Mouse (Mus musculus) C2C12 (cell line): ENCODE measurements around the gene Mrpl43.

Experiments used
- CEBPB ChIP-seq: IDR thresholded peaks from one replicate; pipeline ENCODE4 v1.6.1; 2011; ENCODE audit warnings: low read depth, mild to moderate bottlenecking, control low read depth, moderate library complexity
- CTCF ChIP-seq: IDR thresholded peaks from one replicate; pipeline ENCODE4 v1.5.1; 2011; ENCODE audit not compliant: control insufficient read depth, insufficient read depth, insufficient read length
- FOSL1 ChIP-seq: IDR thresholded peaks from one replicate; pipeline ENCODE4 v1.8.0; 2011; ENCODE audit warnings: mild to moderate bottlenecking, low read length; ENCODE audit not compliant: poor library complexity, insufficient read depth, severe bottlenecking
- MAX ChIP-seq: IDR thresholded peaks from one replicate; pipeline ENCODE4 v1.6.1; 2011; ENCODE audit warnings: mild to moderate bottlenecking, control low read depth
- MYOD1 ChIP-seq: IDR thresholded peaks from one replicate; pipeline ENCODE4 v1.6.1; 2011; ENCODE audit warnings: low read depth; ENCODE audit not compliant: control insufficient read depth, insufficient read length

DNA sequence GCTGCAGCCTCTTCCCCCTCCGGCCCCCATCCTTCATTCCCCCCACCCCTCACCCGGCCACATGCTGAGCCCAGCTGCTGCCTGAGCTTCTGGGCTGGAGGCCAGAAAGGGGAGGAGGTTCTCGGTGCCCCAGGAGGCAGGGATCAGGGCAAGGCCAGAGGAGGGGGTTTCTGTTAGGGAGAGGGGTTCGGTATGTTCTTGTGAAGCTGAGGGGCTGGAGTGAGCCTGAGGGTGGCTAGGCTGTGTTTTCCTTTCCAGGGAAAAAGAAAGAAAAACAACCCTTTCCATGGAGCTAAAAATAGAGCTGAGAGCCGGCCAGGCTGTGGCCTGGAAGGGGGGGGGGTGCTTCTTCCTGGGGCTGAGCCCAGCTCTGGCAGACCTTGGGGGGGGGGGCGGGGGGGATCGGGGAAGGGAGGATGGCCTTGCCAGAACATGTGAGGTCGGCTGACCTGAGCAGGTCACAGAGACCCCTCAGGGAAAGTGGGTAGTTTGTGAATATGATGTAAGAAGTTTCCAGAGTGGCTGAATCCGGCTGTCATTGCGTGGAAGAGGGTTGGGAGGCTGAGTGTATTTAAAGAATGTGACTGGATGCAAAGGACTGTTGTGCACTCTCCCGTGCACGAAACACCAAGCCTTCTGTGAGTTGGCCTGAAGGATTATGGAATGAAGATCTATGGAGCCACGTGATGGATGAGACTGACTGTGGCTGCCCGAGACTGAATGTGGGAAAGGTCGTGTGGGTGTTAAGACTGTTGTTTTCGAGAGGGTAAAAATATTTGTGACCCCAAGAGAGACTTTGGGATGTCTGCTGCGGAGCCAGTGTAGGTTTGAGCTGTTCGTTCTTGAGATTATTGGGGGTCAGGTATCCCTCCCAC lies 10.3 kb upstream of the Mrpl43 start:
- no peak for TF ChIP-seq CTCF
- TF ChIP-seq MAX = peak; percentile 56
- TF ChIP-seq CEBPB = no peak
- TF ChIP-seq FOSL1 = no peak
- TF ChIP-seq MYOD1 = no peak
